Mouse (Mus musculus) cerebellum, adult (tissue): ENCODE results near the gene Sipa1.

ENCODE experiments used
- ATAC-seq: cut with Nextera tagmentation; 2 replicates; pipeline ENCODE4 v1.9.2; 2017; ENCODE audit warnings: mild to moderate bottlenecking, moderate library complexity, mixed read lengths; ENCODE audit not compliant: insufficient number of reproducible peaks, low FRiP score, low TSS enrichment

Sipa1 gene

DNA sequence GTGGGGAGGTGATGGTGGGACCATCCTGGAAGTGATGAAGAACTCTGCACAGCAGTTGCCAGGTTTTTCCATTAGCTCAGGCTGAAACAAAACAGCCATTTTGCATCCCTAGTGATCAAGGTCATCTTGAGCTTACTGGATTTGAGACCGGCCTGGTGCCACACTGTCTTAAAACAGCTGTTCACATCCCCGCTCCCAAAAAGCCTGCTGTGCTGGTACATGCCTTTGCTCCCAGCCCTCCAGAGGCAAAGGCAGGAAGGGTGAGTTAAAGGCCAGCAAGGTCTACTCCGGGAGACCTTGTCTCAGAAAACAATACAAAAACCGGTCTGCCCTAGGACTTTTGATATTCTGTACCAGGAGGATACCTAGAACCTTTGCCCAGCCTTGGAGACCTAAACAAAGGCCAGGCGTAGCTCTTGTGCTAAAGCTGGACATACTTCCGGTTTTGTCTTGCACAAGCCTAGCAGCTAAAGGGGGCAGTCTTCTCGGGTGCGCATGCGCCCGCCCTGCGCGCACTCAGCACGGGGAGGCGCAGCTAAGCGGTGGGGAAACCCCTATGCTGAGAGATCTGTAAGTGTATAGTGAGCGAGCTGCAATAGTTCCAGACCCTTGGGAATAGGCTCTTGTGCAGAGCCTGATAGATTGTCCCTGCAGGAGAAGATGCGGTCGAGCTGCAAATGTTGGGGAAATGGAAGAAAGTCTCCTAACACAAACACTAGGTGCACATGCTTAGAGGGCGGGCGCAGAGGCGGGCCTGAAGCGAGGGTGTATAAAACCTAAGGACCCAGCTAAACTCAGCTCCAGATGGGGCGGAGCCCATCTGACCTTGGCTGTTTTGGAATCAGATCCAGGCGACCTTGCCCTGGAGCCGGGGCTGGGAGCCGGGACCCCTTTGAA lies 14.9 kb downstream of the Sipa1 start:
- peak; percentile 70; the same call in 1 of the 2 replicates for ATAC-seq

DNA sequence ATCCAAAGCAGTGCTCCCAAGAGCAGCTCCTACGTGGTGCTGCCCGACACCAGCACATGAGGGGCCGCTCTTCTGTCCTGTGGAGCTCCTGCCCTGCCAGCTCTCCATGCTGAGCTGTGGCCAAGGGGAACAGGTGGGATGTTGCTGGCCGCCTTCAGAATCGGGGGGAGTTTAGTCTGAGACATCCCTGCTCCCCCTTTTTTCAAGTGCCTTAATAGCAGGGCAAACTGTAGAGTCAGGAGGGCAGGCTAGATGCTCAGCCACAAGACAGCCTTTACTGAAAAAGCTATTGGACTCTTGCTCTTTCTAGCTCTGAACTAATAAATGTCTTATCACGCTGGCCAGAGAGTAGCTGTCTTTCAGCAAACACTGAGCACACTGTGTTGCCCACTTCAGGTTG lies 15.7 kb downstream of the Sipa1 start:
- ATAC-seq = no peak

DNA sequence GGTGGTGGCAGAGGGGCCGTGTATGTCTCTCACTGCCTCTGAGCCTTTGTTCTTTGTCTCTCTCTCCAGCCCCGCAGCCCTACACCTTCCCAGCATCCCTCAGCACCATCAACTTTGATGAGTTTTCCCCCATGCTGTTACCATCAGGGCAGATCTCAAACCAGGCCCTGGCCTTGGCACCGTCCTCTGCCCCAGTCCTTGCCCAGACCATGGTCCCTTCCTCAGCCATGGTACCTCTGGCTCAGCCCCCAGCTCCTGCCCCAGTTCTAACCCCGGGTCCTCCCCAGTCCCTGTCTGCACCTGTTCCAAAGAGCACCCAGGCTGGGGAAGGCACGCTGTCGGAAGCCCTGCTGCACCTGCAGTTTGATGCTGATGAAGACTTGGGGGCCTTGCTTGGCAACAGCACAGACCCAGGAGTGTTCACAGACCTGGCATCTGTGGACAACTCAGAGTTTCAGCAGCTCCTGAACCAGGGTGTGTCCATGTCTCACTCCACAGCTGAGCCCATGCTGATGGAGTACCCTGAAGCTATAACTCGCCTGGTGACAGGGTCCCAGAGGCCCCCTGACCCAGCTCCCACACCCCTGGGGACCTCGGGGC lies 16.7 kb downstream of the Sipa1 start:
- no peak for ATAC-seq

DNA sequence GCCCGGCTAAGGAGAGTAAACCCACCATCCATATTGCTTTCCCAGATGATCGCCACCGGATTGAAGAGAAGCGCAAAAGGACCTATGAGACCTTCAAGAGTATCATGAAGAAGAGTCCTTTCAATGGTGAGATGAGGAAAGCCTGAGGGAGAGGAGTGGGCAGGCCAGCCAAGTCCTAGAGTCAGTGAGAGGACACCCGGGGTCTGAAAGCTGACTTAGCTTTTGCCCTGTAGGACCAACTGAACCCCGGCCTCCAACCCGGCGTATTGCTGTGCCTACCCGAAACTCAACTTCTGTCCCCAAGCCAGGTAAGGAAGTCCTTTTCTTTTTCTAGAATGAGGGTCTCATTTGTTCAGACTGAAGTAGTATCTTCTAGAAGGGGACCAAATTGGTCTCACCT lies 18.2 kb downstream of the Sipa1 start:
- ATAC-seq = no peak

DNA sequence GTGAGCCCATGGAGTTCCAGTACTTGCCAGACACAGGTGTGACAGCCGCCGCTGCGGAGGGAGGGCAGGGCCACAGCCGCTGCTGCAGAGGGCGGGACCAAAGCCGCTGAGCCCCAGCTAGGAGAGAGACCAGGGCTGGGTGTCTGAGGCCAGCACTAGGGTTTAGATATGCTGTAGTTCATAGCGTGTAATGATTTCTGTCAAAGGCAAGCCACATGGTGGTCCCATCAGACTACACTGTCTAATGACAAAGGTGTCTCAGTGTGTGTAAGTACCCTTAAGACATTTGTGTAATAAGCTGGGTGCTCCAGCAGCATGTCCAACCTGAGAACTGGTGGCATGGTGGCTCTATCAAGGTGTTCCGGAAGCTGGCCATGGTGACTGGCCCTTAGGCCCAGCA lies 21.9 kb downstream of the Sipa1 start:
- no peak for ATAC-seq

DNA sequence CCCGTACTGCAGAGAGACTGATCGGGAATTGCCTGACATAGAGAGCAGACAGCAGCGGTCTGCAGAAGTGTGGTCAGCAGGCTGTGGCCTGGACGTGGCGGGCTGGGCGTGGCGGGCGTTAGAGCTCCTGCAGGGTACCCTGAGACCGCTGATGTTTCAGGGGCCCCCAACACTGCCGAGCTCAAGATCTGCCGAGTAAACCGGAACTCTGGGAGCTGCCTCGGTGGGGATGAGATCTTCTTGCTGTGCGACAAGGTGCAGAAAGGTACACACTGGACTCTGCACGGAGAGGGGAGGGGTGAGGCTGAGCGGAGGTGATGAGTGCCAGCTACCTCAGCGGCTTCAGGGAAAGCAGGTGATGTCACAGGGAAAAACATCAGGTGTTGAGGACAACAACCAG lies 22.5 kb downstream of the Sipa1 start:
- no peak for ATAC-seq

DNA sequence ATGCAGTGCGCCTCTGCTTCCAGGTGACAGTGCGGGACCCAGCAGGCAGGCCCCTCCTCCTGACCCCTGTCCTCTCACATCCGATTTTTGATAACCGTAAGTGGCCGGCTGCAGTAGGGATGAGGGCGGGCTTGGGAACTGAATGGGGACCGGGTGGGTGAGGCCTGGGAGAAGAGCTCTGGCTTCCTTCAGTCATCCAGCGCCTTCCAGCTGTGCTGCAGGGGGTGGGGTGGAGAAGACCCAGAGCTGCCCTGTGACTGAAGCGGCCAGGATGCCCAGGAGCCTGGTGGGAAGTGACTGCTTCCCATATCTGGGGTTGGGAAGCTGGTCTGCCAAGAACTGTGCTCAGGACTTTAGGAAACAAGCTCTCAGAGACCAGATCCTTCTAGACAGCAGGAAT lies 23.2 kb downstream of the Sipa1 start:
- no peak for ATAC-seq

DNA sequence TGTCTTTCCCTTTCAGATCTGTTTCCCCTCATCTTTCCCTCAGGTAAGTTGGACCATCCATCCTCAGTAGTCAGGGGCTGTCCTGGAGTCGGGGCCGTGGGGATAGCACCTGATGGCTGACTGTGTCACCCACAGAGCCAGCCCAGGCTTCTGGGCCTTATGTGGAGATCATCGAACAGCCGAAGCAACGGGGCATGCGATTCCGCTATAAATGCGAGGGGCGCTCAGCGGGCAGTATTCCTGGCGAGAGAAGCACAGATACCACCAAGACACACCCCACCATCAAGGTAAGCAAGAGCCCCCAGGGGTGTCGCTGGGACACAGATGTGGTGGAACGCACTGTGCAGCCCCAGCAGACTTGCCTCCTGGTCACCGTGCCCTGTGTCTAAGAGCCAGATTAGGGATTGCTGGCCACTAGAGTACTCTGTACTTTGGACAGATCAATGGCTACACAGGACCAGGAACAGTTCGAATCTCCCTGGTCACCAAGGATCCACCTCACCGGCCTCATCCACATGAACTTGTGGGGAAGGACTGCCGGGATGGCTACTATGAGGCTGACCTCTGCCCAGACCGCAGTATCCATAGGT lies 25.0 kb downstream of the Sipa1 start:
- ATAC-seq = no peak

DNA sequence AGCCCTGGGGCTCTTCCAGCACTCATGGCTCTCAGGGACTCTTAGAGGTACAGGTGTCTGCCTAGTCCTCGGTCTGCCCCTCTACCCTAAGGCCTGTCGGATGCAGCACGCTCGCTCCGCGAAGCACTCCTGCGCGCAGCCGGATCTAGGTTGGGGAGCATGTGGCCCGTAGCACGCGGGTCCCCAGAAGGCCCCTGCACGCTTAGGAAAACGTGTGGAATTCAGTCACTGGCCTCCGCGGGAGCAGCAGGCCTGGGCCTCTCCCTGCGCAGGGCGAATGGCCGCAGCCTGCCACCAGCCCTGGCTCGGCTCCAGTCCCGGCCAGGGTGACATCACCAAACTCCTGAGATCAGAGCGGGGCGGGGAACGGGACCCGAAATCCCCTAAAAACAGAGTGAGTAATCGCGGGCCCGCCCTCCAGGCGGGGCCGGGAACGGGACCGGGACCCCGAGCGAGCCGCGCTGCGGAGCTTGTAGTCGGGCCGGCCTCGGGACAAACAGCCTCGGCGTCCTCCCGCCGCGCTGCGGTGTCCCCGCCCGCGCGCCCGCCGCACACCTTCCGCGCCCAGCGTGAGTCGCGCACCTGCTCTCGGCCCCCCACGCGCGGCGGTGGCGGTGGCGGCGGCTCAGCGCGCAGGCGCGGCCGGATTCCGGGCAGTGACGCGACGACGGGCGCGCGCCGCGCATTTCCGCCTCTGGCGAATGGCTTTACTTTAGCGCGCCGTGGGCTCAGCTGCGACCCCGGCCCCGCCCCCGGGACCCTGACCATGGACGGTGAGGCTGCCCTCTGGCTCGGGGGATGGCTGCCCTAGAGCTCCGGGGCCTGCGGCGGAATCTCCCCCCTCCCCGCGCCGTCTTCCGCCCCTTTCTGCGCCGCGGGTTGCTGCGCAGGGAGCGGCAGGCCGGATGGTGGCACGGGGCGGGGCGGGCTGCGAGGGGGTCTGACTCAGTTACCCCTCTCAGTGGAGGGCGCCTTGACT lies 26.1 kb downstream of the Sipa1 start, which contains the start of gene Rela:
Rela (plus strand) TSS at position 415 of the 979 bp plus-strand sequence.
- ATAC-seq = peak; percentile 79; the same call in 1 of the 2 replicates

DNA sequence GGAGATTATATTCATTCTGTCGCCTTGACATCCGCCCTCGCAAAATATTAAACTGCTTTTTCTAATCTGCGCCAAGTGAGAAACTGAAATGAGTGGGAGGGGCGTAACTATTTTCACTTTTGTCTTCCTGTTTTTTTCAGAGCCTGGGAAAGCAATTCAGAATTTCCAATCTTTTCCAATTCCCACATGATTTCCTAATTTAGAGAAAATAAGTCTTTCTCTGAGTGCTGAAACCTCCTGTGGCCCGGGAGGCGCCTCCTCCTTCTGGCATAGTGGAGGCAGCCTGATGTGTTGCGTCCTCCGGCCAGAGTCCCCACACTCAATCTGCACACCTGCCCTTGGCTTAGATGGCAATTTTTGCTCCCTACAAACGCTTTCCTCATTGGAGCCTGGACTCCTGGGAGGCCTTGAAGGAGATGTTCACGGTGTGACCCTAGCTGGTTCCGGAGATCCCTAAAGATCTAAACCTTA lies 26.9 kb downstream of the Sipa1 start:
- no peak for ATAC-seq

DNA sequence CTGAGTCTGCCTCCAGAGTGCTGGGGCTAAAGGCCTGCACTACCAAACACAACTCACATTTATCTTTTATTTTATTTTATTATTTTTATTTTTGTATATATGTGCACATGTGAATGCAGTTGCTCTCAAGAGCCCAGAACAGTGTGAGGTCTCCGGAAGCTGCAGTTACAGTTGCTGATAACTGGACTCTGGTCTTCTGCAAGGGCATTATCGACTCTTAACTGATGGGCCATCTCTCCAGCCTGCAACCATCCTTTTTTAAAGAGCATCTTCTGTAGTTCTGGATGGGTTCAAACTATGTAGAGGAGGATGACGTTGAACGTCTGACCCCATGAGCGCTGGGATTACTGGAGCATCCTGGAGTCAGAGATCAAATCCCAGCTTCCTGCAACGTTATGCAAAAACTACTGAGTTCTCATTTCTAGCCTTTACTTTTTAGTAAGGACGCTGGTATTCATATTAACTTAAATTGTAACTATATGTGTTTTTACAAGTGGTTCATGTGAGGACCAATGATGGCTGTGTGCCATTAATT lies 27.4 kb downstream of the Sipa1 start:
- no peak for ATAC-seq

DNA sequence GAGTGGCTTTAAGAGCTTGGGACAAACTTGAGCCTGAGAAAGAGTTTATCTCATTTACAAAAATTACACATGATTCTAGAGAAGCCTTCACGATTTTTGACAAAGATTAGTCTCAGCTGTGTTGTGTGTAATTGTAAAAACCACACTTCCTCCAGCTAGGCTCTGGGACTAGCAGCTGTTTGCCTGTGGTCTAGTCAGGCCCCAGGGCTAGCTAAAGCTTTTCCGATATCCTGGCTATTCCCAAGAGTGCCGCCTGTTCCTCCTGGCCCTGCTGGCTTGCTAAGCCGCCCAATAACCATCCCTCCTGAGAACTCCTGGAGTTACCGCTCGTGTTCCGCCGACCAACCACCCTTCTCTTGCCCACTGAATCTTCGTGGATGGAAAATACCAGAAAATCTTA lies 31.4 kb downstream of the Sipa1 start:
- no peak for ATAC-seq

DNA sequence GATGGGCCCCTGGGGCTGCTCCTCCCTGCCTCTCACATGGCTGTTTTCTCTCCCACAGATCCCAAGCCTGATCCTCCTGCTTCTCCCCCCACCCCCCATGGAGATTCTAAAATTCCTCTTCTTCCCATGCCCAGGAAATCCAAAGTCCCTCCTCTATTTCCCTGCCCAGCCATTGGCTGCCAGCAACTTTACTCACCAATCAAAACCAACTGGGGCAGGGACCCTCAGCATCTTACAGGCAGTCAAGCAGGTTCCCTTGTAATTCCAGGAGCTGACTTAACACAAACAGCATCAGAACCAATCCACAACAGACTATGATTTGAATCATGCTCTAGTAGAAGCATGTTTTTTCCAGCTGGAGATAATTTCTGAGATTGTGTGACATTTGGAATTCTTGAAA lies 33.6 kb downstream of the Sipa1 start:
- ATAC-seq = no peak

DNA sequence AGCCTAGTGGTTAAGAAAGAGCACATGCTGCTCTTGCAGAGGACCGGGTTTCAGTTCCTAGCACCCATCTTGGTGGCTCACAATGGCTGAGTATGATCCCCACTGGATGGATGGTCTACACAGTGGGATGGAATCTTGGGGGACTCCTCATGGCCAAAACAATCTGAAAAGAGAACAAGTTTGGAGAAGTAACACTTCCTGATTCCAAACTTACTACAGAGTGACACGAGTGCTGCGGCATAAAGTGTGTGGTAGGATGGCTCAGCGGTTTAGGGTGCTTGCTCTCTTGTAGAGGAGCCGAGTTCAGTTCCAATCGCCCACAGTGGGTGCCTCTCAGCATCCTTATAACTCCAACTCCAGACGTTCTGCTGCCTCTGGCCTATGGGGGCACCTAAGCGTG lies 38.2 kb downstream of the Sipa1 start:
- ATAC-seq = no peak

DNA sequence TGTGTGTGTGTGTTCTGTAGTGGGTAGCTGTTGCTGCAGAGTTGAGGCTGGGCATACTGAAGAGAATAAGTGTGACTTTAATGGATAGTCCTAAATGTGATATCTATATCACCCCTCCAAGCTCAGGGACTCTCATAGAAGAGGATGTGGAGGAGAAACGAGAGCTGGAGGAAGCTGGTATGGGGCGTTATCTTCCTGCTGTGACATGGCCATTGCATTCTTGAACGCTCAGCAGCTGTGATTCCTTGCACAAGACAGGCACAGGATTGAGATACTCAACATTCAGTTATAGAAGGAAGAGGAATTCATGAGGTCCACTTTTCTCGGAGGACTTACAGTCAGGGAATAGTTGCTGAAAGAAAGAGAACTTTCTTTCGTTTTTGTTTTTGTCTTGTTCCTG lies 41.6 kb downstream of the Sipa1 start:
- no peak for ATAC-seq

DNA sequence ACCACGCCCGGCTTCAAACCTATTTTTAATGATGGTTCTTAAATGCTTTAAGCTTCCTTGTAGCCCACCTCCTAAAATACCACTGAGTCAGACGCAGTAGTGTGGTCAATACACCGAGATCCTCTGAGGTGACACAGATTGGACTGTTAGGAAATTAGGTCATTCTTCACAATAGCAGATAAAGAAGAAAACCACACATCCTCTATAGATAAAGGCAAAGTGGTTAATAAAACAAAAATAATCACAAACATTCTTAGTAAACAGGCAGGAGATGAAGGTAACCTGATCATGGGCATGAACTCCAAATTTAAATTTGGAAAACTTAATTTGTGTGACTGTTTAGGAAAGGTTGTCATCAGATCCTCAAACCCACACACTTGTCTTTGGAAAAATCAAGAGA lies 43.5 kb downstream of the Sipa1 start:
- ATAC-seq = no peak

DNA sequence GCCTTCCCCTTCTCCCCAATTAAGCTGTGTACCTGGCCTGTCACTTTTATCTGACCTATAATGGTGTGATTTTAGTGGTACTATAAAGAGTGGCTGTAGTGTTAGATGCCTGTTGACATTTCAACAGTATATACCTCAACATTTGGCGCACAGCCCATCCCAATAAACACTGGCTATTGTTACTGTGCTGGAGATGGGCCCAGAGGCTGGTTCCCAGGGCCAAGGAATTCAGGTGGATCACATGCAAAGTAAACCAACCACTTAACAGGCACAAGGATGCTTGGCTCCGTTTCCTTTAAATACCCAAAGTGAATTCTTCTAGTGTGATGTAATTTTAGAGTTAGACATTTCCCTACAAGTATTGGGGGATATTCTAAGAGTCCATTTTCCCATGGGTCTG lies 48.6 kb downstream of the Sipa1 start:
- no peak for ATAC-seq

DNA sequence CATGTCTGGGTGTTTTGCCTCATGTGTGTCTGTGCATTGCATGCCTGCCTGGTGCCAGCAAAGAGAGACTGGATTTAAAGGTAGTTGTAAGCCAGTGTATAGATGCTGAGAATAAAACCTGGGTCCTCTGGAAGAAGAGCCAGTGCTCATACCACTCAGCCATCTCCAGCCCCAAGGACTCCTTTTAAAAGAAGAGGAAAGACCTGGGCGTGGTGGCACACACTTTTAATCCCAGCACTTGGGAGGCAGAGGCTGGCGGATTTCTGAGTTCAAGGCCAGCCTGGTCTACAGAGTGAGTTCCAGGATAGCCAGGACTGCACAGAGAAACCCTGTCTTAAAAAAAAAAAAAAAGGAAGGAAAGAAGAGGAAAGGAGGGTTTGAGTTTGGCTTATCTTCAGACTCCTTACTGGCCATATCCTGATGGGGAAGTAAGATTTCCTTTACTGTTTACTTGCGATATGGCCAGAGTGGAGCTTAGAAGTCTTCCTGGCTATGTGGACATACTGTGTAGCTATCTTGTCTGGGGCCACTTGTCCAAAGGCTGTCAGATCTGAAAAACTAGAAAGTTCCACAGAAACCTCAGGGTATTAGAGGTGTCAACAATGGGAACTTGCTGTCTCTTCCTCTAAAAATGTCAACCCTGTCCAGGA lies 50.6 kb downstream of the Sipa1 start:
- ATAC-seq = no peak

DNA sequence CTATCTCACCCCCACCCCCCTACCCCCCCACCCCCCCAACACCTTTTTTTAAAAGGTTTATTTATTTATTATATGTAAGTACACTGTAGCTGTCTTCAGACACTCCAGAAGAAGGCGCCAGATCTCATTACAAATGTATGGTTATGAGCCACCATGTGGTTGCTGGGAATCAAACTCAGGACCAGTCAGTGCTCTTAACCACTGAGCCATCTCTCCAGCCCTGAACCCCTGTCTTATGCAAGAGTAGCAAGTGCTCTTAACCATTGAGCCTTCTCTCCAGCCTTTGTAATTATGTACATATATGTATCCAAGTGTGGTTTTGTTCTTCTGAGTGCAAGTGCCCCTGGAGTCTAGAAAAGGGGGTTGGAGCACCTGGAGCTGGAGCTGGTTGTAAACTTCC lies 51.5 kb downstream of the Sipa1 start:
- ATAC-seq = no peak
